8 mouse cellular contexts compared by ENCODE assay signal in the genomic region with DNA sequence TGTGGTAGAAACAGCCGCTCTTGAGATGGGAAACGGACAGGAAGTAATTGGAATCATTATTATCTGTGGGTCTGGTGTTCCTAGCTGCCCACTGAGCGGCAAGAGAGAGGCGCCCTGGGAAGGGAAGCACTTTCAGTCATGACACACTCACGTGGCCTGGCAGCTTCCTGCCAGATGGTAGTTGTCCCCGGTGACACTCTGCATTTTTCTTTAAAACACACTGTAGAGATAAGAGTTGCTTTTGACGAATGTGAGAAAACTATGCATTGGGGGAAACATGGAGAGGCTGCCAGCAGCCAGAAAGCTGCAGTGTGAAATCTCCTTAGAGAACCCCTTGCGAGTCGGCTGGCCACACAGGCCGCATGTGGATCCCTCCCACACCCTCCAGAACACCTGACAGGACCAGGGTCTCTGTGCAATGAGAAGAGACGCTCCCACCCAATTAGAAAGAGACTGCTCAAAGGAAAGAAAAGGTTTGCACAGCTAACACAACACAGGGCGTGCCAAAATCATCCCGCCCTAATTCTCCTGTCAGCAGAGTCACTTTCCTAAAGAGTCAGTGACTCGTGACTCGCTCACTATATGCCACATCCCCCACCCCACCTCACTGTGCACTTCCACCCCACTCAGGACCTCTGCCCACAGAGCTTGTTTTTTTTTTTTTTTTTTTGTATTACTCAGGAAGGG.
DNase-seq lines count a peak whose midpoint lies in the region; ATAC-seq and TF ChIP-seq lines count a peak whose summit lies in the region.

No protein-coding gene starts in this region.

- WGBS in heart, embryonic 15.5 days, result 21% methylated on average over 15 of the region's 15 CpGs
- WGBS in small intestine, adult 2 months, result 64% methylated on average over 15 of the region's 15 CpGs

- H3K9ac ChIP-seq in heart, embryonic 15.5 days, result no peak overlapping the region

- TF ChIP-seq CTCF in small intestine, adult 2 months (IDR thresholded peaks at IDR 0.05; ENCODE audit: extremely low read depth, insufficient read length, insufficient replicate concordance, low read depth, low read length), result no peak

- peak overlapping the region; percentile 55 for H3K27ac ChIP-seq in heart, embryonic 15.5 days
- H3K27ac ChIP-seq in small intestine, adult 2 months (ENCODE audit: insufficient read depth, low read depth, low read length), result peak overlapping the region; percentile 25; the same call in 1 of the 2 replicates

- TF ChIP-seq POLR2A in small intestine, adult 2 months (IDR thresholded peaks at IDR 0.05; ENCODE audit: low read depth, low read length), result no peak

- peak overlapping the region; percentile 26 for H3K4me2 ChIP-seq in heart, embryonic 15.5 days

- peak; percentile 23 for DNase-seq in gastrocnemius, postnatal 10 days
- DNase-seq in gastrocnemius, postnatal 36 days, result no peak
- peak; percentile 44 for DNase-seq in liver
- no peak for DNase-seq in cerebellum, adult 9-11 months

- no peaks in the 10 kb centered on the region for H3K27me3 ChIP-seq in heart, embryonic 15.5 days
- no peaks in the 10 kb centered on the region for H3K27me3 ChIP-seq in small intestine, adult 2 months (ENCODE audit: control insufficient read depth, insufficient read depth, low read length)

- ATAC-seq in CD4-positive, CD25-positive, alpha-beta regulatory T cell, adult 4 months, result peak; percentile 56
- ATAC-seq in heart, embryonic 15.5 days (replicated peaks; ENCODE audit: insufficient number of reproducible peaks, insufficient read depth, low FRiP score, low read depth), result peak; percentile 61; the same call in 1 of the 2 replicates
- ATAC-seq in monocyte, adult 5-6 weeks (replicated peaks; ENCODE audit: insufficient number of reproducible peaks, low FRiP score, low TSS enrichment, poor library complexity, severe bottlenecking), result no peak

- peaks cover 29% of the 10 kb centered on the region for H3K4me1 ChIP-seq in heart, embryonic 15.5 days (replicated peaks)
- peaks cover 8% of the 10 kb centered on the region for H3K4me1 ChIP-seq in small intestine, adult 2 months (ENCODE audit: control insufficient read depth, insufficient read depth, insufficient read length, low read length)

- H3K36me3 ChIP-seq in heart, embryonic 15.5 days, result no peaks in the 10 kb centered on the region
- no peaks in the 10 kb centered on the region for H3K36me3 ChIP-seq in small intestine, adult 2 months (ENCODE audit: control insufficient read depth, insufficient read depth, low read length)

- no peaks in the 10 kb centered on the region for H3K9me3 ChIP-seq in heart, embryonic 15.5 days (replicated peaks)

- intact Hi-C loops in gastrocnemius, postnatal 36 days (cut with DNase I), result no loop called here

- no peak overlapping the region for H3K4me3 ChIP-seq in heart, embryonic 15.5 days
- H3K4me3 ChIP-seq in small intestine, adult 2 months (ENCODE audit: low read depth, low read length), result no peak overlapping the region

Comparison
In these comparisons a context has a peak if more than half of its experiments do, and no peak if none do; other contexts are left out.
1. DNase-seq: peak in gastrocnemius, postnatal 10 days (single experiment) and liver (single experiment); none in gastrocnemius, postnatal 36 days (0 of 2) and cerebellum, adult 9-11 months (single experiment).